Mouse (Mus musculus): Measurements from ENCODE around the gene Epo.

Epo gene

GRCm38 (mm10) chr5:137539291-137539801 lies 6.3 kb upstream of the Epo start:
- no peak for DNase-seq (ENCODE audit: low spot score)

GRCm38 (mm10) chr5:137537461-137537860 lies 4.4 kb upstream of the Epo start:
- no peak for DNase-seq (ENCODE audit: low spot score)

- no peak for DNase-seq (ENCODE audit: low spot score)
These were observed 2.3 kb upstream of the Epo start for GRCm38 (mm10) chr5:137535318-137535717.

GRCm38 (mm10) chr5:137534762-137535161 lies 1.7 kb upstream of the Epo start:
- no peak for DNase-seq (ENCODE audit: low spot score)

- DNase-seq (ENCODE audit: low spot score): no peak
These were observed 280 bp downstream of the Epo start for GRCm38 (mm10) chr5:137532808-137533116.

GRCm38 (mm10) chr5:137532131-137532807 lies 773 bp downstream of the Epo start:
- peak; percentile 48 for DNase-seq (ENCODE audit: low spot score)

GRCm38 (mm10) chr5:137531414-137532130 lies 1.5 kb downstream of the Epo start:
- peak; percentile 85 for DNase-seq (ENCODE audit: low spot score)

GRCm38 (mm10) chr5:137530588-137531413 lies 2.2 kb downstream of the Epo start:
- peak; percentile 87 for DNase-seq (ENCODE audit: low spot score)

- no peak for DNase-seq (ENCODE audit: low spot score)
These were observed 3.0 kb downstream of the Epo start for GRCm38 (mm10) chr5:137530075-137530474.

GRCm38 (mm10) chr5:137529221-137529995 lies 3.6 kb downstream of the Epo start:
- no peak for DNase-seq (ENCODE audit: low spot score)

GRCm38 (mm10) chr5:137528247-137528968 lies 4.6 kb downstream of the Epo start:
- no peak for DNase-seq (ENCODE audit: low spot score)

GRCm38 (mm10) chr5:137527413-137527812 lies 5.6 kb downstream of the Epo start:
- no peak for DNase-seq (ENCODE audit: low spot score)

- DNase-seq (ENCODE audit: low spot score): peak; percentile 82
These were observed 6.7 kb downstream of the Epo start for GRCm38 (mm10) chr5:137526192-137526936.

- no peak for DNase-seq (ENCODE audit: low spot score)
These were observed 7.5 kb downstream of the Epo start for GRCm38 (mm10) chr5:137525511-137525910.

GRCm38 (mm10) chr5:137524671-137525070 lies 8.4 kb downstream of the Epo start:
- DNase-seq (ENCODE audit: low spot score): no peak

- no peak for DNase-seq (ENCODE audit: low spot score)
These were observed 8.9 kb downstream of the Epo start for GRCm38 (mm10) chr5:137524251-137524515.

- DNase-seq (ENCODE audit: low spot score): no peak
These were observed 9.4 kb downstream of the Epo start for GRCm38 (mm10) chr5:137523396-137524250.

GRCm38 (mm10) chr5:137522711-137523110 lies 10.3 kb downstream of the Epo start:
- DNase-seq (ENCODE audit: low spot score): no peak

- DNase-seq (ENCODE audit: low spot score): no peak
These were observed 11.2 kb downstream of the Epo start for GRCm38 (mm10) chr5:137521861-137522260.
